Mouse (Mus musculus) MEL (cell line): Measurements from ENCODE around the gene 1700016C15Rik. TPM values are rescaled to one million over a fixed set of nuclear protein-coding genes. Genes with fewer than 3 reads are reported as not detected.
A peak's percentile ranks its signal among the peaks of the same experiment; 100 is the strongest.

ENCODE experiments used
- DNase-seq: peaks from one replicate; pipeline ENCODE4 v3.0.0; 2011; ENCODE audit warnings: low read depth, low spot score
- H3K27ac ChIP-seq: 2 replicates; pipeline ENCODE4 v1.5.1; 2012; ENCODE audit warnings: low read depth, mild to moderate bottlenecking, control low read depth, low read length, moderate library complexity; ENCODE audit not compliant: control insufficient read depth
- H3K27me3 ChIP-seq, 2 experiments: fragments of 150-350 bp in 1 of 2; sonication (generic) in 1 of 2; 2 replicates each; pipeline ENCODE4 v1.6.1; 2012; ENCODE audit warnings: low read length in 2 of 2, mild to moderate bottlenecking in 2 of 2, improper control_type of control experiment in 1 of 2, moderate library complexity in 1 of 2; ENCODE audit not compliant: insufficient read depth in 2 of 2, control insufficient read depth in 1 of 2
- H3K36me3 ChIP-seq, 2 experiments: 2 replicates each; pipeline ENCODE4 v1.6.1; 2012 to 2014; ENCODE audit warnings: low read length in 2 of 2, improper control_type of control experiment in 1 of 2, inconsistent platforms in 1 of 2, mild to moderate bottlenecking in 1 of 2; ENCODE audit not compliant: insufficient read depth in 2 of 2, control insufficient read depth in 1 of 2
- H3K4me1 ChIP-seq, 2 experiments: fragments of 150-350 bp in 1 of 2; sonication (generic) in 1 of 2; 2 replicates each; pipeline ENCODE4 v1.6.1; 2012; ENCODE audit warnings: low read length in 2 of 2, improper control_type of control experiment in 1 of 2, mild to moderate bottlenecking in 1 of 2; ENCODE audit not compliant: insufficient read depth in 2 of 2, control insufficient read depth in 1 of 2
- H3K4me3 ChIP-seq, 2 experiments: fragments of 150-350 bp in 1 of 2; sonication (generic) in 1 of 2; 2 replicates each; pipeline ENCODE4 v1.5.1; 2012; ENCODE audit warnings: low read depth in 2 of 2, low read length in 2 of 2, mild to moderate bottlenecking in 2 of 2, moderate library complexity in 2 of 2, control low read depth in 1 of 2, improper control_type of control experiment in 1 of 2; ENCODE audit not compliant: control insufficient read depth in 1 of 2, insufficient read depth in 1 of 2
- H3K79me2 ChIP-seq: 2 replicates; pipeline ENCODE4 v1.6.1; 2012; ENCODE audit warnings: mild to moderate bottlenecking, low read length, moderate library complexity; ENCODE audit not compliant: control insufficient read depth, poor library complexity, insufficient read depth
- H3K9ac ChIP-seq: 2 replicates; pipeline ENCODE4 v1.6.1; 2012; ENCODE audit warnings: low read depth, mild to moderate bottlenecking, control low read depth, low read length, moderate library complexity; ENCODE audit not compliant: control insufficient read depth, poor library complexity, severe bottlenecking
- H3K9me3 ChIP-seq: fragments of 150-350 bp; sonication (generic); replicated peaks from 2 replicates; pipeline ENCODE4 v1.6.1; 2012; ENCODE audit warnings: mild to moderate bottlenecking, low read length, improper control_type of control experiment, moderate library complexity; ENCODE audit not compliant: insufficient read depth
- BHLHE40 ChIP-seq: IDR thresholded peaks from 2 replicates; pipeline ENCODE4 v1.6.1; 2012; ENCODE audit warnings: low read depth, mild to moderate bottlenecking, inconsistent platforms, low read length, improper control_type of control experiment, borderline replicate concordance
- CHD1 ChIP-seq: IDR thresholded peaks from 2 replicates; pipeline ENCODE4 v1.6.1; 2012; ENCODE audit warnings: low read depth, mild to moderate bottlenecking, inconsistent platforms, low read length, improper control_type of control experiment
- CHD2 ChIP-seq: IDR thresholded peaks from 2 replicates; pipeline ENCODE4 v1.6.1; 2011; ENCODE audit warnings: low read length, improper control_type of control experiment
- CTCF ChIP-seq, 3 experiments: IDR thresholded peaks in 2 of 3; conservative IDR thresholded peaks in 1 of 3; 2 replicates each; pipeline ENCODE4 v1.5.1; 2011 to 2012; ENCODE audit warnings: low read length in 3 of 3, low read depth in 2 of 3, mild to moderate bottlenecking in 2 of 3, improper control_type of control experiment in 1 of 3, inconsistent platforms in 1 of 3, mixed read lengths in 1 of 3, moderate library complexity in 1 of 3; ENCODE audit not compliant: control insufficient read depth in 1 of 3, insufficient read depth in 1 of 3, poor library complexity in 1 of 3, severe bottlenecking in 1 of 3
- E2F4 ChIP-seq: IDR thresholded peaks from 2 replicates; pipeline ENCODE4 v1.6.1; 2011; ENCODE audit warnings: low read depth, low read length, improper control_type of control experiment, borderline replicate concordance
- ELF1 ChIP-seq: IDR thresholded peaks from 2 replicates; pipeline ENCODE4 v1.6.1; 2014; ENCODE audit warnings: low read depth, mild to moderate bottlenecking, inconsistent platforms, low read length, improper control_type of control experiment, moderate library complexity
- EP300 ChIP-seq, 2 experiments: IDR thresholded peaks; 2 replicates each; pipeline ENCODE4 v1.6.1; 2011; ENCODE audit warnings: improper control_type of control experiment in 2 of 2, low read length in 2 of 2, low read depth in 1 of 2, mild to moderate bottlenecking in 1 of 2
- ETS1 ChIP-seq: IDR thresholded peaks from 2 replicates; pipeline ENCODE4 v1.6.1; 2012; ENCODE audit warnings: low read depth, mild to moderate bottlenecking, inconsistent platforms, low read length, improper control_type of control experiment, moderate library complexity
- GATA1 ChIP-seq: IDR thresholded peaks from 2 replicates; pipeline ENCODE4 v1.6.1; 2011; ENCODE audit warnings: low read depth, low read length, improper control_type of control experiment
- JUND ChIP-seq: IDR thresholded peaks from 2 replicates; pipeline ENCODE4 v1.6.1; 2011; ENCODE audit warnings: low read depth, mild to moderate bottlenecking, improper control_type of control experiment, low read length
- KAT2A ChIP-seq: conservative IDR thresholded peaks from 2 replicates; pipeline ENCODE4 v1.6.1; 2012; ENCODE audit warnings: low read depth, low read length, improper control_type of control experiment, inconsistent platforms
- MAFK ChIP-seq: IDR thresholded peaks from 2 replicates; pipeline ENCODE4 v1.6.1; 2011; ENCODE audit warnings: low read depth, mild to moderate bottlenecking, low read length, improper control_type of control experiment, borderline replicate concordance
- MAX ChIP-seq: IDR thresholded peaks from 2 replicates; pipeline ENCODE4 v1.6.1; 2011; ENCODE audit warnings: low read length, improper control_type of control experiment
- MAZ ChIP-seq: IDR thresholded peaks from 2 replicates; pipeline ENCODE4 v1.6.1; 2012; ENCODE audit warnings: low read depth, mild to moderate bottlenecking, inconsistent platforms, low read length, improper control_type of control experiment
- MEF2A ChIP-seq: IDR thresholded peaks from 2 replicates; pipeline ENCODE4 v1.6.1; 2014; ENCODE audit warnings: low read depth, mild to moderate bottlenecking, inconsistent platforms, low read length, improper control_type of control experiment; ENCODE audit not compliant: poor library complexity, insufficient replicate concordance, severe bottlenecking; ENCODE audit errors: extremely low read depth
- MXI1 ChIP-seq: IDR thresholded peaks from 2 replicates; pipeline ENCODE4 v1.6.1; 2011; ENCODE audit warnings: mild to moderate bottlenecking, low read depth, low read length, improper control_type of control experiment
- MYB ChIP-seq: IDR thresholded peaks from 2 replicates; pipeline ENCODE4 v1.6.1; 2011; ENCODE audit warnings: mild to moderate bottlenecking, low read depth, low read length, improper control_type of control experiment
- MYC ChIP-seq: IDR thresholded peaks from 2 replicates; pipeline ENCODE4 v1.6.1; 2011; ENCODE audit warnings: low read depth, mild to moderate bottlenecking, low read length, improper control_type of control experiment, moderate library complexity
- NELFE ChIP-seq: IDR thresholded peaks from 2 replicates; pipeline ENCODE4 v1.6.1; 2011; ENCODE audit warnings: low read depth, low read length, improper control_type of control experiment
- POLR2A ChIP-seq, 2 experiments: IDR thresholded peaks; 2 replicates each; pipeline ENCODE4 v1.6.1; 2011 to 2012; ENCODE audit warnings: low read length in 2 of 2, mild to moderate bottlenecking in 2 of 2, control low read depth in 1 of 2, improper control_type of control experiment in 1 of 2, low read depth in 1 of 2, moderate library complexity in 1 of 2; ENCODE audit not compliant: control insufficient read depth in 1 of 2, insufficient read depth in 1 of 2, poor library complexity in 1 of 2
- POLR2AphosphoS2 ChIP-seq: IDR thresholded peaks from 2 replicates; pipeline ENCODE4 v1.6.1; 2011; ENCODE audit warnings: low read length, improper control_type of control experiment
- POLR2AphosphoS5 ChIP-seq: IDR thresholded peaks from 2 replicates; pipeline ENCODE4 v1.6.1; 2012; ENCODE audit warnings: low read depth, borderline replicate concordance, mild to moderate bottlenecking, inconsistent platforms, low read length, moderate library complexity, mixed read lengths
- RAD21 ChIP-seq: IDR thresholded peaks from 2 replicates; pipeline ENCODE4 v1.6.1; 2011; ENCODE audit warnings: mild to moderate bottlenecking, low read depth, low read length, improper control_type of control experiment
- RCOR1 ChIP-seq: IDR thresholded peaks from 2 replicates; pipeline ENCODE4 v1.6.1; 2012; ENCODE audit warnings: low read depth, mild to moderate bottlenecking, inconsistent platforms, low read length, improper control_type of control experiment
- SIN3A ChIP-seq: IDR thresholded peaks from 2 replicates; pipeline ENCODE4 v1.6.1; 2012; ENCODE audit warnings: low read length, improper control_type of control experiment, inconsistent platforms
- TBP ChIP-seq: IDR thresholded peaks from 2 replicates; pipeline ENCODE4 v1.8.0; 2011; ENCODE audit warnings: low read depth, low read length, improper control_type of control experiment
- UBTF ChIP-seq: IDR thresholded peaks from 2 replicates; pipeline ENCODE4 v1.6.1; 2012; ENCODE audit warnings: low read depth, mild to moderate bottlenecking, inconsistent platforms, low read length, improper control_type of control experiment, moderate library complexity, borderline replicate concordance; ENCODE audit not compliant: insufficient read depth
- USF1 ChIP-seq: IDR thresholded peaks from 2 replicates; pipeline ENCODE4 v1.6.1; 2014; ENCODE audit warnings: low read depth, mild to moderate bottlenecking, inconsistent platforms, low read length, improper control_type of control experiment, moderate library complexity
- ZC3H11A ChIP-seq: IDR thresholded peaks from 2 replicates; pipeline ENCODE4 v1.6.1; 2012; ENCODE audit warnings: low read depth, mild to moderate bottlenecking, inconsistent platforms, low read length, improper control_type of control experiment
- ZKSCAN1 ChIP-seq: IDR thresholded peaks from 2 replicates; pipeline ENCODE4 v1.6.1; 2012; ENCODE audit warnings: low read depth, mild to moderate bottlenecking, inconsistent platforms, low read length, improper control_type of control experiment, moderate library complexity
- ZMIZ1 ChIP-seq: IDR thresholded peaks from 2 replicates; pipeline ENCODE4 v1.6.1; 2012; ENCODE audit warnings: low read depth, mild to moderate bottlenecking, inconsistent platforms, low read length, improper control_type of control experiment, moderate library complexity
- ZNF384 ChIP-seq: IDR thresholded peaks from 2 replicates; pipeline ENCODE4 v1.6.1; 2012; ENCODE audit warnings: low read depth, mild to moderate bottlenecking, inconsistent platforms, low read length, improper control_type of control experiment
- polyA plus RNA-seq, 2 experiments: library from polyadenylated mRNA; stranded (reverse) in 1 of 2; unstranded in 1 of 2; fragments of >175 nt in 1 of 2; fragments of >200 nt in 1 of 2; gene quantifications; 2 replicates each; pipeline versions ENCODE4 v1.2.1 to v1.2.4; 2012; ENCODE audit warnings: low replicate concordance in 2 of 2, low read depth in 1 of 2; ENCODE audit not compliant: insufficient read length in 2 of 2, insufficient read depth in 1 of 2, missing spikeins in 1 of 2
- total RNA-seq: library from RNA; depleted of rRNA; stranded (reverse); fragments of 300-350 nt; gene quantifications from 2 replicates; pipeline ENCODE4 v1.2.3, GENCODE M21; 2012

The 1700016C15Rik gene
- total and polyA plus RNA-seq, 3 experiments, result not detected

DNA sequence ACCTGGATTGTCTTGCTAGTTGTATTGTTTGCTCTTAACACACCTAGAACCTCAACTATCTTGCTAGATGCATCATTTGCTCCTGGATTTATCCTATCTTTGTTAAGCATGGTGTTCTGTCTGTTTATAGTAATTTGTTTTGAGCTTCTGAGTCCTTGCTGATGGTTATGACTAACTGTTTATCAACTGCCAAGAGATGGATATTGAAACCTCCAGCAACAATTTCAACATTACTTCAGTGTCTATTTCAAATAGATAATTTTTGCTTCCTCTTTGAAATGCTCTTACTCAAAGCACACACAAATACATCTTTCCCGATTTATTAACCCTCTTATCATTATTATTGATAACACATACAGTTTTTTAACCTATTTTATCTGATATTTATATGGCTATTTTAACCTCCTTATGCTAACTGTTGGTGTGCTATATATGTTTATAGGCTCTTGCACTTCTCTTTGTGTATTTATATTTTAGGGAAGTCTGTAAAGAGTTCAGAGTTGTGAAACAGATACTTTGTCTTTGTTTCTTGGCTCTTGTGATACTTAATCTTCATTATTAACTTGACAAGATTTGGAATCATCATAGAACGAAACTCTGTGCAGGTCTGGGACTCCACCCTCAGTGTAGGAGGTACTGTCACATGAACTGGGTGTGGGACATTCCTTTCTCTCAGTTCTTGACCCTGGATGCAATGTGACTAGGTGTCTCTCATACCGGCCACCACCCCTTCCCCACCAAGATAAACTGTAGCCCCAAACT lies 15.8 kb upstream of the 1700016C15Rik start (continued):
- TF ChIP-seq ZNF384 (no peak), MAZ (no peak), MEF2A (no peak), USF1 (no peak), RAD21 (no peak), SIN3A (peak; percentile 65), E2F4 (no peak), CHD1 (no peak), CHD2 (no peak), POLR2A (IDR thresholded peaks at IDR 0.05; ENCODE audit: control insufficient read depth in 1 of 2, insufficient read depth in 1 of 2, low read depth in 1 of 2, low read length in 2 of 2, poor library complexity in 1 of 2) (no peak), RCOR1 (peak; percentile 44; the same call in 1 of the 2 replicates), GATA1 (peak; percentile 89)

DNA sequence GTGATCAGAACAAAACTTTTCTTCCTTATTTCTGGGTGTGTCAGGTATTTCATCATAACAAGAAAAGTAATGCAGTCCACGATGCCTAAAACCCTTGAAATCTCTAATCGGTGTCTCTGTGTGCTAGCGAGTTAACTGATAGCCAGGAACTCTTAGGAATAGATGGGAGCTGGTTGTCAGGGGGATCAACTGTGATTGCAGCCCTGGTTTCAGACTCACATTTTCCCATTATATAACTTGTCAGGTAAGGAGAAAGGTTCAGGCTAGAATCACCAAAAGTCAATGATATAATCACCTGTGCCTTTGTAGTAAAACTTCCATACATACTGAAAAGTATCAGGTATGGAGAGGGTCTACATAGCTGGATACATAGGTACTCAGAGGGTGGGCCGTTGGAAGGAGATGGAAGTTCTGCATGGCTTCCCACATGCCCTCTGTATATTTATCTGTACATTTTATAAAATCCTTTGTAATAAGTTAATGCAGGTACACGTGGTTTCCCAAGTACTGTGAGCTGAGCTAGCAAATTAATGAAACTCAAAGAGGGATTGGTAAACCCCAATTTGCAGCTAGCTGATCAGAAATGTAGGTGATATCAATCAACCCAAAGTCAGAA lies 15.1 kb upstream of the 1700016C15Rik start:
- H3K9ac ChIP-seq, result peak overlapping the region; percentile 44
- H3K9me3 ChIP-seq, result no peaks in the 10 kb centered on the region
- peaks cover 15 to 50% of the 10 kb centered on the region in 2 experiments for H3K4me1 ChIP-seq
- peak overlapping the region; percentile 98 for H3K27ac ChIP-seq
- H3K27me3 ChIP-seq, result no peaks in the 10 kb centered on the region
- no peaks in the 10 kb centered on the region for H3K79me2 ChIP-seq
- no peak for DNase-seq
- H3K36me3 ChIP-seq, result peaks cover 0 to 59% of the 10 kb centered on the region in 2 experiments; a peak in 2 of 4 replicates
- peak overlapping the region; percentile 31 to 32 for H3K4me3 ChIP-seq
- TF ChIP-seq RAD21 (no peak), E2F4 (no peak), CHD2 (no peak), USF1 (no peak), MAFK (no peak), RCOR1 (peak; percentile 31; the same call in 1 of the 2 replicates), POLR2AphosphoS5 (no peak), MAZ (no peak), BHLHE40 (no peak), NELFE (no peak), ZC3H11A (no peak), MXI1 (peak; percentile 51; the same call in 1 of the 2 replicates), MAX (peak; percentile 54; the same call in 1 of the 2 replicates), EP300 (IDR thresholded peaks at IDR 0.05; ENCODE audit: low read depth in 1 of 2, low read length in 2 of 2) (no peak), UBTF (no peak), ETS1 (no peak; the same call in 1 of the 2 replicates), ZMIZ1 (no peak), CTCF (IDR thresholded peaks at IDR 0.05 in 2 of 3, conservative IDR thresholded peaks at IDR 0.05 in 1 of 3; ENCODE audit: control insufficient read depth in 1 of 3, insufficient read depth in 1 of 3, low read depth in 2 of 3, low read length in 3 of 3, poor library complexity in 1 of 3, severe bottlenecking in 1 of 3) (no peak), MYB (0 out of 2 replicates have a peak, but pooled peaks have one; percentile 39), KAT2A (no peak), TBP (no peak), MYC (0 out of 2 replicates have a peak, but pooled peaks have one; percentile 53), POLR2A (IDR thresholded peaks at IDR 0.05; ENCODE audit: control insufficient read depth in 1 of 2, insufficient read depth in 1 of 2, low read depth in 1 of 2, low read length in 2 of 2, poor library complexity in 1 of 2) (no peak), POLR2AphosphoS2 (0 out of 2 replicates have a peak, but pooled peaks have one; percentile 22), ZKSCAN1 (no peak), ZNF384 (no peak), SIN3A (peak; percentile 55), JUND (no peak), ELF1 (no peak)
